Mouse (Mus musculus): ENCODE measurements at regions not wholly inside any gene's neighbourhood (a gene's known extent, or its start where the extent isn't known, plus 50 kb on each side); places are given as distances from the start of the nearest gene placed in this dataset.

- no peaks in the 10 kb centered on the region for H3K36me3 ChIP-seq (ENCODE audit: poor library complexity, severe bottlenecking)
- H3K9me3 ChIP-seq (replicated peaks): no peaks in the 10 kb centered on the region
- ATAC-seq: peak; percentile 50; the same call in 1 of the 2 replicates
- peaks cover 59% of the 10 kb centered on the region for H3K4me1 ChIP-seq
- 0% methylated on average over 8 of the region's 8 CpGs for WGBS
- peak overlapping the region; percentile 18 for H3K4me3 ChIP-seq
- H3K27ac ChIP-seq: peak overlapping the region; percentile 87
- peak overlapping the region; percentile 55 for H3K4me2 ChIP-seq
- H3K27me3 ChIP-seq: no peaks in the 10 kb centered on the region
- H3K9ac ChIP-seq: peak overlapping the region; percentile 39
Measured at GRCm38 (mm10) chr1:41275271-41275624, 469.8 kb downstream of the Tmem182 start.

DNA sequence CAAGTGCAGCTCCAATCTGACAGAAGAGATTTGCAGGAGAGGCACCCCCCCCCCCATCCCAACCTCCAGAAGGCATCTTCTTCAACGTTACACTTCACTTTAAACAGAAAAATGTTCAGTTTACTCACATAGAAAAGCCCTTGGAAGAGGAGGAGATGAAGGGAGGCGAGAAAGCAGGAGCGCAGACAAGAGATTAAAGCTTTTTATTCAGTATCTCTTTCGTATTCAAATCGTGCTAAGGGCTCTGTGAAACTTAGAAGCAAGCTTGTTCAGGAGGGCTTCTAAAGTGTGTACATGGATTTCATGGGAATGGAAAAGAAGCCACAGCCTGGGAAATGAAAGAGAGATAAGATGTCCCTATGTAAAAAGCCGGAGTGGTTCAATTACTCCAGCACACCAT is 470.2 kb downstream of the Tmem182 start:
- Histone ChIP-seq H3K9ac (peak overlapping the region; percentile 39), H3K27ac (peak overlapping the region; percentile 87), H3K9me3 (replicated peaks) (no peaks in the 10 kb centered on the region), H3K4me2 (peak overlapping the region; percentile 55), H3K27me3 (no peaks in the 10 kb centered on the region), H3K4me3 (peak overlapping the region; percentile 18), H3K4me1 (peaks cover 55% of the 10 kb centered on the region), H3K36me3 (ENCODE audit: poor library complexity, severe bottlenecking) (no peaks in the 10 kb centered on the region)
- WGBS: 2% methylated on average over 6 of the region's 6 CpGs
- ATAC-seq: no peak; the same call in 1 of the 2 replicates

DNA sequence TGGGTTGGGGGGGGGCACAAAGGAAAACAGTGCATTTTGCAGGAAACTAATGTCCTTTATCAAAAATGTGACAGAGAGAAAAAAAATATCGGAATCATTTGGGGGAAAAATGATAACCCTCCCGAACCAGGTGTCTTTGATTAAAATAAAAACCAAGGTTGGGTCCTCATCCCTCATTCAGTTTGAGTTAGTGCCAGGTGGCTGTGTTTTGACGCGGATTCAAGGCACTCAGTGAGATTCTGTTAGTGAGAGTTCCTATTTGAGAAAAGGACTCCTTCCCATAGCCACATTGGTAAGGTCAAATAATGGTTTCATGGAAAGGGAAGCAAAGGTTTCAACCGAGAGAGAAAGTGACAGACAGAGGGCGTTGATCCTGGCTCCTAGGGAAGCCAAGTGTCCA is 470.9 kb downstream of the Tmem182 start:
- H3K36me3 ChIP-seq (ENCODE audit: poor library complexity, severe bottlenecking): no peaks in the 10 kb centered on the region
- no peak overlapping the region for H3K9ac ChIP-seq
- no peaks in the 10 kb centered on the region for H3K9me3 ChIP-seq (replicated peaks)
- peaks cover 48% of the 10 kb centered on the region for H3K4me1 ChIP-seq
- peak overlapping the region; percentile 19; the same call in 1 of the 2 replicates for H3K27ac ChIP-seq
- ATAC-seq: no peak
- no peaks in the 10 kb centered on the region for H3K27me3 ChIP-seq
- H3K4me3 ChIP-seq: no peak overlapping the region
- H3K4me2 ChIP-seq: no peak overlapping the region; the same call in 1 of the 2 replicates
- WGBS: 38% methylated on average over 6 of the region's 6 CpGs

DNA sequence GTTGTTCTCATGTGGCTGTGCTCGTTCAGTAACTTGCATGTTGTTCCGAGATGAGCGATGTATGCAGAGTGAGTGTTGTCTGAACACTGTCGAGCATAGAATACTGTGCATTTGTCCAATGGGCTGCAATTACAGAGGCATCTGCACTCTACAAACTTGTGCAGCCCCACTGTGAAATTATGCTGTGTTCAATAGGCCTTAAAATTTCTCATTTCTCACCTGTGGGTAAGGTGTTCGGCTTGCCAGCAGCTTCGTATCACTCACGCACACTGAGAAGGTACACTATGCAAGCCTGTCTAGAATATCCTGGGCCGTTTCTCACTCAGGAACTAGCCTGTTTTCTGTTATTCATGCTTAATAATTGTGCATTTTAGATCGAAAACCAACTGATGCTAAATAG is 479.8 kb downstream of the Tmem182 start:
- no peak overlapping the region for H3K27ac ChIP-seq
- no peak for ATAC-seq
- H3K9ac ChIP-seq: no peak overlapping the region
- H3K36me3 ChIP-seq (ENCODE audit: poor library complexity, severe bottlenecking): no peaks in the 10 kb centered on the region
- H3K4me1 ChIP-seq: no peaks in the 10 kb centered on the region
- no peak overlapping the region for H3K4me2 ChIP-seq
- H3K9me3 ChIP-seq (replicated peaks): no peaks in the 10 kb centered on the region
- H3K27me3 ChIP-seq: no peaks in the 10 kb centered on the region
- WGBS: 88% methylated on average over 9 of the region's 9 CpGs
- no peak overlapping the region for H3K4me3 ChIP-seq

DNA sequence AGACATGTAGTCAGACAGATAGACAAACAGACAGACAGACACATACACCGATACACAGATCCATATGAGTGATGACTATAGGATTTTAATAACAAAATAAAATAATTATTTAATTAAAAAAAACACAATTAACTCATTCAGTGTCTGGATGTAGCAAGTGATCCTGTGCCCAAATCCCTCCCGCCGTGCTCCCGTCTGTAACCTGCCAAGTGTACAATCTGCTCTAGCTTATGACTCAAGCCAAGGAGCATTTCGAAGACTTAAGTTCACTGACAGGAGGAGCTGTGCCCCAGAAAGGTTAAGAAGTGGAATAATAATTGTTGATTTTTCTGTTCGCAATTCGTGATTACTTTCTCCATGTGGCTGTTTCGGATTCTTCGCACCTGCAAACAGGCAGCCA is 480.8 kb downstream of the Tmem182 start:
- WGBS: 86% methylated on average over 9 of the region's 9 CpGs
- Histone ChIP-seq H3K4me2 (no peak overlapping the region), H3K4me1 (no peaks in the 10 kb centered on the region), H3K27me3 (no peaks in the 10 kb centered on the region), H3K9me3 (replicated peaks) (no peaks in the 10 kb centered on the region), H3K27ac (no peak overlapping the region), H3K36me3 (ENCODE audit: poor library complexity, severe bottlenecking) (no peaks in the 10 kb centered on the region), H3K4me3 (no peak overlapping the region), H3K9ac (no peak overlapping the region)
- ATAC-seq: no peak

- no peaks in the 10 kb centered on the region for H3K27me3 ChIP-seq
- H3K36me3 ChIP-seq (ENCODE audit: poor library complexity, severe bottlenecking): no peaks in the 10 kb centered on the region
- no peak overlapping the region for H3K4me2 ChIP-seq
- no peak overlapping the region for H3K9ac ChIP-seq
- peak overlapping the region; percentile 31; the same call in 1 of the 2 replicates for H3K27ac ChIP-seq
- ATAC-seq: peak; percentile 85
- peaks cover 14% of the 10 kb centered on the region; the same call in 1 of the 2 replicates for H3K4me1 ChIP-seq
- WGBS: 8% methylated on average over 3 of the region's 3 CpGs
- no peak overlapping the region for H3K4me3 ChIP-seq
- no peaks in the 10 kb centered on the region for H3K9me3 ChIP-seq (replicated peaks)
Measured at GRCm38 (mm10) chr1:41326861-41327480, 521.6 kb downstream of the Tmem182 start.

DNA sequence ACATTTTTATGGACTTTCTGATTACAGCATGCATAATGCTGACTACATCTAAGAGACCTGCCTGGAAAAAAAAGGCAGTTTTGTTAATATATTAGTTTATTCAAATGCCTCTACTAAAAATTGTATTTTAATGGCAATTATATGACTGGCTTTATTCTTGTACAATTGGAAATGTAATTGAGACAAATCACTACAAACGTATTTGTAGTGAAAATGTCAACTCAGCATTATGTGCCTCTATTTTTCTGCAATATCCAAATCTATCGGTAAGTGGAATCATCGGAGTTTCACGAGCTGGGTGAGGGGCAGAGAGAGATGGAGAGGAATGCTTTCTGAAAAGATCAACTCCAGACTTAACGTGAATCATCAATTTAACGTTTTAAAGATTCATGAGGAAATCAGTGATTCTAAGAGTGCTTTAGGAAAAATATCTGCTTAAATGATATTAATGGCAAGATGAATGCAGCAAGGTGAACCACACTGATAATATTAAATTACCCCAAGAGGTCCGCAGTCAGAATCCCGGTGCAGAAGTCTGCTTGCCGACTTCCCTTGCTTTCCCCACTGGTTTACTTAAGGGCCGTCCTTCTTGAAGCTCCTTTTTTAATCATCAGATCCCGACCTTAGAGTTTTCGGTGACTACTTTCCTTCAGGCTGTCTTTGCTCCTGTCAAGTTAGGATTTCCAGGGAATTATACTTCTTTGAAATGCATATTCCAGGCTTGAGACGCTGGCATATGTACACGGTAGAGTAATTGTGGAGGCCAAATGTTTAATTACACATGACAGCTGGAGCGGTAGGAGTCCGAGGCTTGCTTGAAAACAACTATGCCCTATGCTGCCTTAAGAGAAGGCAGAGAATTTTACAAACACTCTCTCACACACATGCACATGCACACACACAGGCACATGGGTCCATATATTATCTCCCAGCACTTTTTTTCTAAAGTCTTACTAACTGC is 544.7 kb downstream of the Tmem182 start:
- Histone ChIP-seq H3K9me3 (replicated peaks) (no peaks in the 10 kb centered on the region), H3K4me1 (peaks cover 5% of the 10 kb centered on the region; the same call in 1 of the 2 replicates), H3K9ac (no peak overlapping the region), H3K4me2 (no peak overlapping the region), H3K27me3 (no peaks in the 10 kb centered on the region), H3K36me3 (ENCODE audit: poor library complexity, severe bottlenecking) (no peaks in the 10 kb centered on the region), H3K4me3 (no peak overlapping the region), H3K27ac (no peak overlapping the region)
- 0 out of 2 replicates have a peak, but pooled peaks have one; percentile 33 for ATAC-seq
- WGBS: 63% methylated on average over 16 of the region's 16 CpGs

DNA sequence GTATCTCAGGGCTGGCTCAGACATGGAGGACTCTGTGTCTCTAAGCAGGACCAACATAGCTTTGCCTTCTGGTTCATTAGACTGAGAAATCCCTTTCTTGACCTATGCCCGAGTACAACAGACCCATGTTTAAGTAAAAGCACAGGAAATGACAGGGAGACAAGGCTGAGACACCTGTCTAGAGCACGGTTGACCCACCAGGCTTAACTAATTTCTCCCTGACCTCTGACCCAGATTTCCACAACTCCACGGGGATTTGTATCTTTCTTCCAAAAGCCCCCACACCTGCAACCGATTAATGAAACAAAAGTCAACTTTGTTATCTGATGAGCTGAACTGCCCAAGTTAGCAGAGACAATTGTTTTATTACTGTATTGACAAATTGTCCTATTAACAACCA is 553.7 kb downstream of the Tmem182 start:
- no peaks in the 10 kb centered on the region for H3K9me3 ChIP-seq (replicated peaks)
- 12% methylated on average over 4 of the region's 4 CpGs for WGBS
- H3K4me3 ChIP-seq: no peak overlapping the region
- no peak overlapping the region for H3K4me2 ChIP-seq
- no peak overlapping the region for H3K27ac ChIP-seq
- no peak overlapping the region for H3K9ac ChIP-seq
- H3K36me3 ChIP-seq (ENCODE audit: poor library complexity, severe bottlenecking): no peaks in the 10 kb centered on the region
- H3K27me3 ChIP-seq: no peaks in the 10 kb centered on the region
- ATAC-seq: no peak
- peaks cover 3% of the 10 kb centered on the region for H3K4me1 ChIP-seq

DNA sequence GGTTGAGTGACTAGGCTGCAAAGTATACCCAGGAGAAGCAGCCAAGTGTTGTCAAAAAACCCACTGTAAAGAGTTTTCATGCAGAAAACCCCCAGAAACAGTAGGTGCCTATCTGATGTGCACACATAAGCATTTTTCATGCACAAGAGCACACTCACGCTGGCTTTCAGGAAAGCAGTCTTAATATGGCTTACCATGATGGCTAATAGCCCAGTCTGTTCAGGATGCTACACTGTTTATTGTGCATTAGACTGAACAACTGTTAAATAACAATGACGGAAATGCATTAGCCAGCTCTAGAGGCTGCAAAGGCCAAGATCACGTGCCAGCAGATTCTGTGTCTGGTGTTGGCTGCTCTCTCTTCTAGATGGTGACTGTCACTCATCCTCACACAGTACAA is 556.1 kb downstream of the Tmem182 start:
- ATAC-seq: no peak
- Histone ChIP-seq H3K9ac (no peak overlapping the region), H3K36me3 (ENCODE audit: poor library complexity, severe bottlenecking) (no peaks in the 10 kb centered on the region), H3K4me3 (no peak overlapping the region), H3K9me3 (replicated peaks) (no peaks in the 10 kb centered on the region), H3K4me2 (no peak overlapping the region), H3K4me1 (peaks cover 3% of the 10 kb centered on the region), H3K27me3 (no peaks in the 10 kb centered on the region), H3K27ac (no peak overlapping the region)
- WGBS: 67% methylated on average over 3 of the region's 3 CpGs

- no peaks in the 10 kb centered on the region for H3K27me3 ChIP-seq
- peak; percentile 50; the same call in 1 of the 2 replicates for ATAC-seq
- H3K36me3 ChIP-seq (ENCODE audit: poor library complexity, severe bottlenecking): no peaks in the 10 kb centered on the region
- 59% methylated on average over 4 of the region's 4 CpGs for WGBS
- no peaks in the 10 kb centered on the region for H3K9me3 ChIP-seq (replicated peaks)
- no peak overlapping the region; the same call in 1 of the 2 replicates for H3K27ac ChIP-seq
- H3K4me1 ChIP-seq: peaks cover 22% of the 10 kb centered on the region
- no peak overlapping the region for H3K4me2 ChIP-seq
- H3K9ac ChIP-seq: no peak overlapping the region
- H3K4me3 ChIP-seq: no peak overlapping the region
Measured at GRCm38 (mm10) chr1:41380013-41380412, 574.6 kb downstream of the Tmem182 start.

- ATAC-seq: no peak
- peaks cover 22% of the 10 kb centered on the region for H3K4me1 ChIP-seq
- no peak overlapping the region for H3K9ac ChIP-seq
- H3K4me3 ChIP-seq: no peak overlapping the region
- H3K9me3 ChIP-seq (replicated peaks): no peaks in the 10 kb centered on the region
- H3K27ac ChIP-seq: no peak overlapping the region
- no peak overlapping the region for H3K4me2 ChIP-seq
- no peaks in the 10 kb centered on the region for H3K27me3 ChIP-seq
- WGBS: 67% methylated on average over 7 of the region's 7 CpGs
- H3K36me3 ChIP-seq (ENCODE audit: poor library complexity, severe bottlenecking): no peaks in the 10 kb centered on the region
Measured at GRCm38 (mm10) chr1:41381487-41381886, 576.1 kb downstream of the Tmem182 start.

- Histone ChIP-seq H3K27ac (no peak overlapping the region), H3K27me3 (no peaks in the 10 kb centered on the region), H3K4me3 (no peak overlapping the region), H3K9me3 (replicated peaks) (no peaks in the 10 kb centered on the region), H3K36me3 (ENCODE audit: poor library complexity, severe bottlenecking) (no peaks in the 10 kb centered on the region), H3K4me2 (no peak overlapping the region), H3K9ac (no peak overlapping the region), H3K4me1 (peaks cover 29% of the 10 kb centered on the region)
- WGBS: 21% methylated on average over 1 of the region's 1 CpGs
- no peak for ATAC-seq
Measured at GRCm38 (mm10) chr1:41384731-41385130, 579.3 kb downstream of the Tmem182 start.

Measured in forebrain, embryonic 13.5 days (tissue).